Mouse (Mus musculus) gastrocnemius, postnatal 25 days (tissue): ENCODE results near the gene Cdkl4. TPM values are rescaled to one million over a fixed set of nuclear protein-coding genes. Genes with fewer than 3 reads are reported as not detected.
A peak's percentile ranks its signal among the peaks of the same experiment; 100 is the strongest.
"Not testable (repeated sequence)": the region's sequence is repeated elsewhere in the genome, so short reads cannot be mapped to it uniquely, and the experiment has no call there.

Experiments
- DNase-seq: peaks from one replicate; pipeline ENCODE4 v3.0.0; 2022
- total RNA-seq, 2 experiments: library from RNA; stranded (reverse); gene quantifications; 1 replicate in 1 of 2; 2 replicates in 1 of 2; pipeline ENCODE4 v1.2.3; 2021

Gene Cdkl4
- total RNA-seq, 2 experiments from 2014 or later = not detected

DNA sequence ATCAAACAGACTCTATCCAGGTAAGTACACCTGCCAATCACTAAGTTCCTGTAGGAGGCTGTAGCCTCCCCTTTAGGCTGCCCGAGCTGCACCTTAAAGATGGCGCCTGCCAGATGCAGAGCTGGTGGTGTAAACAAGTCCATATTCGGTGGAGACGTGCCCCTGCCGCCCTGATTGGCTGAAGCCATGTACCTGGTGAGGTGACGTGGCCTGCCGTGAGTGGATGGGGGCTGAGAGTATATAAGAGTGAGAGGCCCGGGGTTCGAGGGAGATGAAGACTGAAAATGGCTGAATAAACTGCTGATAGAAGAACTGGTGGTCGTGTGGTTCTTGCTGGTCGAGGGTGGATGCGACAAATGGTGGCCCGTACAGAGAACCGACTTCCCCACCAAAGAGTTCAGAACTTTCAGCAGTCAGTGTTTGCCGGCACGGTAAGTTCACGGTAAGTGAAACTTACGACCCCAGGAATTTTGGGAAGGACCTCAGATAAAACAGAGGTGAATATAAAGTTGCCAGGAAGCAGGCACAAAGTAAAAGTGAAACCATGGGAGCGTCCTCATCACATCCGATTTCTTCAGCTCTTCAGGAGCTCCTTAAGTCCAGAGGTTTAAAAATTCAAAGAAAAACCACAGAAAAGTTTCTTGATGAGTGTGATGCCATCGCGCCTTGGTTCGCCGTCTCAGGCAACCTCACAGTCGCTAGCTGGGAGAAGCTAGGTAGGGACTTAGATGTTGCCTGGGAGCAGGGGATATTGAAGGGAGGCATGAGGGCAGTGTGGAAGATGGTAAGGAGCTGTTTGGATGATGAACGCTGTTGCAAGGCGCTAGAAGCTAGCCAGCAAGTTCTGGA is 13.6 kb downstream of the Cdkl4 start:
- not testable (repeated sequence) for DNase-seq

DNA sequence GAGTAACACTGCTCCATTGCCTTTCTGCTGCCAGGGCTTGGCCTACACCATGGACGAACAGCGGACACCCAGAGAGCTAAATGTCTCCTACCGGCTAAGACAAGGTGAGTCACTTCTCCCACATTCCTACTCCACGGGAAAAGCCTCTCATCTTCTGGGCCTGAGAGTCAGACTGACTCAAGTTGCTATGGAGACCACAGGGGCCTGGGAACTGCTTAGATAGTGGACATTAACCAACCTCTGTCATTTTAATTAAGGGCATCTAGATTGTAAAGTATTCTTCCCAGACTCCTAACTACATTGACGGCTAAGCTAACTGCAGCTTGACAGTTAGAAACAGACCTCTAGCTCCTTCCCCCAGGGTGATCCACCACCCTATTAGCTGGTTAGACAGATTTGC is 14.8 kb downstream of the Cdkl4 start:
- DNase-seq = no peak

DNA sequence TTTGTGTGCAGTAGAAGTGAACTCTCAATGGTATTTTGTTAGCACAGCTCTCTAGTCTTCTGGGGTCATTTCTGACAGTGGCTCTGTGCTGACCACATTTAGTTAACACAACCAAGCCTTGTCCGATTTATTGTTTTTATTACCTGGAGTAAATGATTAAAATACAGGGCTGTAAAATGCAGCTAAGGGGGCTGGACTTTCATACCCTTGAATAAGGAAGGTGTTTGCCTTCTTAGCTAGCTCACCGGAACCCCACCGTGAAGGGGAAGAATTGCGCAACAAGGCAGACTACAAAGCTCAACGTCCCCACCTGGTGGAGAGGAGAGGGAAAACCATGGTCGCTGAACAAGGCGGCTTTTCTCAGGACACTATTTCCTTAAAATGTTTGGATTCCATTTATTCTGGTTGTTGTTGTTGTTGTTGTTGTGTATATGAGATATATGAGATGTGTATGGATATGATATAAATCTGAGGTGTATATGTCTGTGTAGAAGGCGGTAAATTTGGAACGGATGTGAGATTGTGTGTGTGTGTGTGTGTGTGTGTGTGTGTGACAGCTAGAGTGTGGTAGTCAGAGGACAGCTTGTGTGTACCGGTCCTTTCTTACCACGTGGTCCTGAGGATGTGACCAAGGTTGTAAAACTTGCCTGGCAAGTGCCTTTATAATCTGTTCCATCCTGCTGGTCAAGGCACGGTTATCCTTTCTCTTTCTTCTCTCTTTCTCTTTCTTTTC is 16.8 kb downstream of the Cdkl4 start:
- DNase-seq = peak; percentile 29

DNA sequence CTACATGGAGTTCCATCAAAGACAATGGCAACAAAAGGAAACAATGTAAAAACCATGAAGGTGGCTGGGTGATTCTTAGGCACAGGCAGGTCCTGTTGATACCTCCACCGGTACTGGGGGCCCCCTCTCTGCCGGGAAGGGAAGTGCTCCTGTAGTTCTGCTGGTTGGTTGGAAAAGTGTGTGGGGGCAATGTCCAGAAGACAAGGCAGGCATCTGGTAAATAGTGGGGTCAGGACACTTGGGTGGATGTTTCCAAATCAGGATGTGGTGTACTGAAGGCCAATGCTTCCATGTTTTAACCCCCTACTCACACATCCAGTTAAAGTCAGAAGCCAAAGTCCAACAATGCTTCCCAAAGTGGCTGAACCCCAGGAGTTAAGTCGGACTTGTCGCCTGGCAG is 17.9 kb downstream of the Cdkl4 start:
- DNase-seq = no peak

DNA sequence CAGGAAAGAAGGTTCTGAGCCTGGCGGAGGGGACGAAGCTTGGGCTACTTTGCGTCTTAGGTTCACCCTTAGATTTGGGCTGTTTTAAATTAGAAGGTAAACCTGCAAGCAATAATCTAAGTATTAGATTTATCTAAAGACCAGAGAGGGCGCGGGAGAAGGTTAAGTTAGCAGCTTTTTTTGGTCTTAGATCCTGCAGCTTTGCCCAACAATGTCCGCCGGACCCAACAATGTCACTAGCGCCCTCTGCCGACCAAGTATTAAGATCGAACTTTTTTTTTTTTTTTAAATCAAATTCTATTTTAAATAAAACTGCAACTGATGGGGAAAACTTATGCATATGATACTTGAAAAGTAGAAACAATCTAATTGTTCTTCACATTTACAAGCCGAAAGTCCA is 18.6 kb downstream of the Cdkl4 start:
- DNase-seq = no peak

DNA sequence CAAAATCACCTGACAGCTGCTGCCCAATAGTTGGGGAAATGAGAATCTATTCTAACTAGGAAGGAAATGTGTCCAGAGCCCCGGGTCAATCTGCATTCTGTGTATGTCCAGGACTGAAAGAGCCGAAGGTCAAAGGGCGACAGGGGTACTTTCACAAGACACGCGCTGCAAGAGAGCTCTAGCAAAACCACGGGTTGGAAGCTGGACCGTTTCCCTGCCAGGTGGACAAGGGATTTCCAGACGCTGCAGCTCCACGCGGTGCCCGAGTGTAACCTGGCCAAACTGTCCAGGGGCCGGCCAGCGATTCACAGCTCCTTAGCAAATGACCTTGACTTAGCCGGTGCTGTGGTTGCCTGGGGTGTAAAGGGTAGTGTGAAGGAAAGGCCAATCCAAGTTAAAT is 19.0 kb downstream of the Cdkl4 start:
- no peak for DNase-seq

DNA sequence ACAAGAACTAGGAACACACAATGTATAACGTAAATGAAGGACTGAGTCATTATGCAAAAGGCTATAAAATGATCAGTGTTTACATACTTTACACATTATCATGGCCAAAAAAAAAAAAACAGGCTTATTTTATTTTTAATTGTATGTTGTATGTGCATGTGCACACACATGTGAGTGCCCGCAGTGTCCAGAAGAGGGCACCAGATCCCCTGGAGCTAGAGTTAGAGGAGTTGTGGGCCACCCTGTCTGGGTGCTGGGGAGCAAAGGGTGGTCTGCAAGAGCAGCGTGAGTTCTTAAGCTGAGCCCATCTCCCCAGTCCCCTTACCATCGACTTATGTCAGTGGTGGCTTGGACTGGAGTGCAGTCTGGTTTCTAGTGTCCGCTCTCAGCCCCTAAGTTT is 20.2 kb downstream of the Cdkl4 start:
- no peak for DNase-seq

DNA sequence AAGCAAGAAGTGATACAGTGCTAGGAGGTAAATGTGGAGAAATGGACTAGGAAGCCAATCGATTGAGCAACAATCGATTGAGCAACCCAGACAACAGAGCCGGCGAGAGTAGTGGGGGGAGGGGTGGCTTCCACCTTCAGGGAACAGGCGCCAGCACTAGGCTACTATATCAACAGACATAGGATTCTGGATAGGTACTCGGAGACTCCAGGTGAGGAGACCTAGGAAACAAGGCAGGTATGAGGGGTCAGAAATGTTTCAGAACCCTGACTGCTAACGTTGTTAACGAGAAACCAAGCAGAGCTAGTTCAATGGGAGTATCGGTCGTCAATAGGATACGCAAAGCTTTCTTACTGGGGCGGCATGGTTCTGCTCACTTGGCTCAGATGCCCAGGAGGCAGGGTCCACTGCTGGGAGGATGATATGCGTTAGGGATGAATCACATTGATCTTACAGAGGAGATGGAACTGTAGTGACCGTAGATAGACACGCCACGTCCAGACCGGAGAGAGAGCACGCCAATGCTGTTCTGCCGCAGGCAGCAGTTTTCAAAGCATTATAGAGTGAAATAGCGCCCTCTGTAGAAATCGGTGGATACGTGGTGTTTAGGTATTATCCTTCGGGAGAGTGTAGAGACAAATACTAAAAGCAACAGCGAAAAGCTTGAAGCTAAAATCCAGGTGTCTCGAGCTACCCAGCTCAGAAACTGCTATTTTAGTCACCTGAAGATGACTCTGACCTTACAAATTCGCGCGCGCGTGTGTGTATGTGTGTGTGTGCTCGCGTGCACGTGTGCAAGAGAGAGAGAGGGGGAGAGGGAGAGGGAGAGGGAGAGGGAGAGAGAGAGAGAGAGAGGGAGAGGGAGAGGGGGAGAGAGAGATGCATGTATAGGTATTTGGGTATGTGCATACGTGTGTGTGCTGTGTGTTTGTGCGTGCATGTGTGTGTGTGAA is 24.0 kb downstream of the Cdkl4 start:
- peak; percentile 50 for DNase-seq

DNA sequence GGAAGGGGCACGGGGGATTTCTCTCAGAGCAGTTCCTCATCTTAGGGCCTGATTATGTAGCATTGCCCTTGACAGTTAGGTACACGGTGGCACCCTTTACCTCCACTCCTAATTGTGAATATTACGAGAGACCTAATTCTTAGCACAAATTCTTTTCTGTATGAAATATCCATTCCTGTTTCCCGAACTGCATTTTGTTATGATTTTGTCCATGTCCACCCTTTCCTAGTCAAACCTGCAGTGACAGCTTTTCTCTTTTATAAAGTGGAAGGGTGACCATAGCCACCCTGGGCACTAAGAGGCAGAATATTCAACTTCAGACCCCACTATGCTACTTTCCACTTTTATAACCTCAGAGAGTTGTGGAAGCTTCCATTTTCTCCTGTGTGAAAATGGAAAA is 25.0 kb downstream of the Cdkl4 start:
- DNase-seq = no peak

DNA sequence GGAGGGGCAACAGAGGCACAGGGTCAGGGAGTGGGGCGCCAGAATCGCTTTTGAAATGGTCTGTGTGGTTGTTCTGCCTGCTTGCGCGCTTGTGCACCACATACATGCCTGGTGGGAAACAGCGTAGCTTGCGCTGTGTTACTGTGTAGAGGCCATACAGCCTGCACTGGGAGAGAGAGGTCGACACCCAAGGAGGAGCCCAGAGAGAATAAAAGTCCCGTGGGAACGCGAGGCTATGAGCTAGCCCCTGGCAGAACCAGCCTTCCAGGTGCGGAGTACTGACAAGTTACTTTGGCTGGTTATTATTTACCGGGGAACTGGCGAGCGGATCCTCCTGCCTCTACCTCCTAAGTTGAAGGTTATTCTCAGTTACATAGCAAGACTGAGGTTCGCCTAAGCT is 26.6 kb downstream of the Cdkl4 start:
- no peak for DNase-seq

DNA sequence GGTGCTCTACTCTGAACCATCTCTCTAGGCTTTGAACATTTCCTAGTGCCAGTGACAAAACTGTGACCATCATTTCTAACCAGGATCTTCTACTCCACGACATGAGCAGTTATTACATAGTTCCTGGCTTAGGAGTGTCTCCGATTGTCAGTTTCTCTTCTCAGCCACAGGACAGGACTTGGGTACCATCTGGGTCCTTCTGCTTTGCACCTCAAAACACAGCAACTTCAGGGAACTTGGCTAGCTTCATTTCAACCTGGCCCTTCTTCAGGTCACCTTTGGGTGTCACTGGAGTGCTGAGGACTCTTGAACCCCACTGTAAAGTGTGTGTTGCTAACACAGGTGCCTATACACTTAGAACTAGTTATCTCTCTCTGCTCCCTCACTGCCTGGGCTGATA is 30.8 kb downstream of the Cdkl4 start:
- no peak for DNase-seq

DNA sequence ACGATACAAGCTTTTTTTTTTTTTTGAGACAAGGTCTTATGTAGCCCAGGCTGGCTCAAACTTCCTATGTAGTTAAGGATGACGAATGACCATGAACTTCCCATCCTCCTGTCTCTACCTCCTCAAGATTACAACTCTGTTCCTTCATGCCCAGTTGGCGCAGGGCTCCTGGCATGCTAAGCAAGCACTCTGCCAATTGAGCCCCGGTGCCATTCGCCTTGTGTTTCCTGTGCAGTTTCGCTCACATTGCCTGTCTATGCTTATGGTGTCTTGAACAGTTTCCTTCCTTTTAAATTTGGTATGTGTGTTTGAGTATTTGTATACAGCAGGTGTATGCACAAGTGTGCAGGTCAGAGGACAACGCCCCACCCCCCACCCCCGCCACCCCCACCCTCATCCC is 31.4 kb downstream of the Cdkl4 start:
- no peak for DNase-seq

DNA sequence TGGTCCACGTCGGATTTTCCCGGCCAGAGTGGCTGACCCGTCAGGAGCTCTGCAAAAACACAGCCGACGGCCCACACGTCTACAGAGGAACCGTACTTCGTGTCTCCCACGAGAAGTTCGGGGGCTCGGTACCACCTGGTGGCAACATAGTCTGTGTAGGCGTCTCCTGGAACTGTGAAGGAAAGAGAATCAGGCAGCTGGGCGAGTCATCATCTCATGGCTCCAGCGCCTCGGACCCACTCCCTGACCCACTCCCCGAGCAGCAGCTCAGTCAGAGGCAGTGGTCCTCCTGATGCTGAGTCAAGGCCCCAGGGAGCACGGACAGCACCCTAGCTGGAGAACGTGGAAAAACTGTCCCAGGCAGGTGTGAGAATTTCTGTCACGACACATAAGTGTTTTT is 34.0 kb downstream of the Cdkl4 start:
- no peak for DNase-seq

DNA sequence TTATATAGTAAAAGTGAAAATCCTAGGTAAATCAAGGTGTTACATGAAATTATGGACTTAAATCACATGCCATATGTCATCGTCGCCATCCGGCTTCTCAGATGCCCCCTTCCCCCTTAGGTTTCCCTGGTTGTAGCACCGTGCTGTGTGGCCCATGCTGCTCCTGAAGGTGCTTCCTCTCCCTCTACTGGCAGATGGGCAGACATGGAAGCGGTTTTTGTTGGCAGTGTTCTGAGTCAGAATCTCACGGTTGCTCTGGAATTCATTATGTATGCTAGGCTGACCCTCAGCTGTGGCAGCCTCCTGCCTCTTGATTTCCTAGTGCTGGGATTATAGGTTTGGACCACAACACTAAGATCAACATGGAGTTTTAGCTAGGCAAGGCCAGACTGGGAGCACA is 40.5 kb downstream of the Cdkl4 start:
- DNase-seq = no peak

DNA sequence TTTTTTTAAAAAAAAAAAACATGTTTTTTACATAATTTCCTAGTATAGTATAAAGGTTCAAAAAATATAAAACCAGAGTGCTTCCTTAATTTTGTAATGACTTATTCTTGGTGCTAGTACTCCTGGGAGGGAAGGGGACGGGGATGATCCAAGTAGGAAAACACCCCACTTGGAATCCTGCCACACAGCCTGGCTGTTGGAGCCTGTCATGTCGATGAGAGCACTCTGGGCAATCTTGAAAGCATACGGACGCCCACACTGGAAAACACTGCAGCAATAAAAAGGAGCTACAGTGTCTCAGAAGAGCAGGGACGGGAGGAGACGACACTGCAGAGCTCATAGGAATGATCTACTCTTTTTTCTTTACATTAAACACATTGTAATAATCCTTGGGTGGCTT is 42.0 kb downstream of the Cdkl4 start:
- DNase-seq = no peak

DNA sequence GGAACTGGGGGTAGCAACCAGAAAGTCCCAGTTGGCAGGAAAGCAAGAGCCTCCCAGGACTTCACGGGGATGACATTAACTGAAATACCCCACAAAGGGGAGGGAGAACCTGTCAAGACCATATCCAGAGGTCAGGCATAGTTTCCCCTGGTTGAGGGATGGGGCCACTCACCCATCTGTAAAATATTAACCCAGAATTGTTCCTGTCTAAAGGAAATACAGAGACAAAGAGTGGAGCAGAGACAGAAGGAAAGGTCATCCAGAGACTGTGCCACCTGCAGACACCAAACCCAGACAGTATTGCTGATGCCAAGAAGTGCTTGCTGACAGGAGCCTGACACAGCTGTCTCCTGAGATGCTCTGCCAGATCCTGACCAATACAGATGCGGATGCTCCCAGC is 46.3 kb downstream of the Cdkl4 start:
- DNase-seq = not testable (repeated sequence)

DNA sequence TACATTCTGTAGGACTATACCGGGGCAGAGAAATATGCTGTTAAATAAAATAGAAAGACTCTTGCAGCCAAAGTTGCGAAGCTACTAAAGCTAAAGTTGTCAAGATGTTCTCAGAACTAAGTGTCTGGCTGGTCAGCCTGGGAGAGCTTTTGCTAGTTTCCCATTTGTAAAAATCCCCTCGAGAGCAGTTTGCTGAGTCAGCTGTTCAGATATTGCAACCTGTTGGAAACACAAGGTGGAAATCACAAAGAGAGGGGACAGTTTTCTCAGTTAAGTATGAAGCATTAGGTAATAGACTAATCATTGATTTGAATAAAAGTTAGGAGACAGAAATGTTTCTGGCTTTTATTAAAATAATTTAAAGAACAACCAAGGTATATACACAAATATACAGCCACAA is 54.4 kb downstream of the Cdkl4 start:
- no peak for DNase-seq

DNA sequence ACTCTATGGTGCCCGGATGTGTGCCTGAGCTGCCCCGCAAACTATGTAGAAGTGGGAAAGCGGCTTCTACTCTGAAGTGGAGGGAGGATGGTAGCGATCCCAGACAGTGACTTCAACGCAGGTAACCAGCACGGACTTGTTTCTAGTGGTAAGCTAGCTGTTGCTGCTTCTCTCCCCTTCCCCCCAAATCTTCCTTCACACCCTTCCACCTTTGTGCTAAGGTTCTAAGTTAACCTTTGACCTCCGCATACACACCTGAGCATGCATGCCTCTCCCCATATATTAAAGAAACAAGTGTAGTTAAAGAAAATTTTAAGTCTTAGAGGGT is 55.4 kb downstream of the Cdkl4 start:
- no peak for DNase-seq

DNA sequence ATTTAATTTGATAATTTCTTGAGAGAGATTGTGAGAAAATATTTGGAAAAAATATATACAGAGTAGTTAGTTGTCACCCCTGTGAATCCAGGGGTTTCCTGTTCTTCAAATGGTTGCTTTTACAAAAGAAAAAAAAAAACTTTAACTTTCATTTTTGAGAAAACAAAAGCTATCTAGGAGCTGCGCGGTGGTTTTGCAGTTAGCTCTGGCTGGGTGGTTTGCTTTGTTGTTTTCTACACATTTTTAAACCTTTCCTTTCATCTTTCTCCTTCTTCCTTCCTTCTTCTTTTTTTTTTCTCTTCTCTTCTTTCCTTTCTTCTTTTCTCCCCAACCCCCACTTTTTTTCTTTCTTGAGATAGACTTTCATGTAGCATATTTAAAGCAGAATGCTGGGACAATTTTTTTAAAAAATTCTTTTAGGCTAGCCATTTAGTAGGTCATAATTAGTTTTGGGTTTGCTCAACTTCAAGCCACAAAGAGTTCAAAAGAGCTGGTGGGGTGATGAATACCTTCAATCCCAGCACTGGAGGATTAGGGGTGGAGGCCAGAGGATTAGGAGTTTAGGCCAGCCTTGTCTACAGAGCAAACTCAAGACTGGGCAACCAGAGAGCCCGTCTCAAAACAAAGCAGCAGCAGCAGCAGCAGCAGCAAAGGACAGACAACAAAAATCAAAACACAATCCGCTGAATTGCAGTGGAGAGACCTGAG is 55.9 kb downstream of the Cdkl4 start:
- no peak for DNase-seq

DNA sequence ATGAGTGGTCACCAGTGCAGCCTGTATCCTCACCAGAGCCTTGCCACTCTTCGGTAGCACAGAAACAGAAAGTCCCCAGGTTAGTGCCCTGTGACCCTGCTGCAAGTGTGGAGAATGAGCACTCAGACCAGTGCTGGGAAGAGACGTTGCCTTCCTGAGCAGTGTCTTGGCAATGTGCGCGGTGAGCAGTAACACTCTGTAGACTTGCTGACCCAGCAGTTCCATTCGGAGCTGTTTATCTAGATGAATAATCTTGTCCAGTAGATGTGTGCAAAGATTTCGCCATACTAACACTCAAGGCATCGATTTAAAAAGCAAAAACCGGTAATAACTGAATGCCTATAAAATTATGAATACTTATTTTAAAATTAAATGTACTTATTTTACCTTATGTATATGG is 57.1 kb downstream of the Cdkl4 start:
- DNase-seq = no peak

DNA sequence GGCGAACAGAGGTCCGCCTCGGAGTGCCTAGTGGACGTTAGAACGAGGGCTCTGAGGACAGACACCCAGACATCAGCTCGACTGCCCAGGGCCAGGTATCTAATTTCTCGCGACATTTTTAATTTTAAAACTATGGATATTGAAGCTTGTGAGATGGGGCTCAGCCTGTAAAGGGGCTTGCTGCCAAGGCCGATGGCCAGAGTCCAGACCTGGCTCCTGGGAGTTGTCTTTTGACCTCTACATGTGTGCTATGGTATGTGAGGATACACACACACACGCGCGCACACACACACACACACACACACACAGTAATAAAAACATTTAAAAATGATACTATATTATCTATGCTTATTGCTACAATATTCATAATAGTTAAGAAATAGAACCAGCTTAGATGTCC is 58.8 kb downstream of the Cdkl4 start:
- DNase-seq = no peak

DNA sequence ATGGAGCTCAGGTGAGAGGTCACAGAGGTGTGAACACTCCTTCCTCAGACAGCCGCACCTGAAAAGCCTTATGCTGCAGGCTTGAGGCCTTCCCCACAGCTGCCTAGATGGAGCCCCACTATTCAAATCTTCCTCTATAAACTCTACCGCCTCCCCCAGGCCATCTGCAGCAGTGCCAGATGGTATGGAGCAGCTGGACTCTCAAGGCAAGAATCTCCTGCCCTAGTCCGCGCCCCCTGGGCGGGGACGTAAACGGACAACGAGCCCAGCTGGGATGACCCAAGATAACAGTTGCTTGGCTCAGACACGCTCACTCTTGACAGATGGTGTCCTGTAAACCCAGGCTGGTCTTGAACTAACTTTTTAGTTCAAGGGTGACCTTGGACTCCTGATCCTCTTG is 60.4 kb downstream of the Cdkl4 start:
- no peak for DNase-seq
